Mouse (Mus musculus) bone marrow, adult 2 months (tissue): ENCODE results near the gene Tmprss9.

Experiments used
- CTCF ChIP-seq: fragments of 200-500 bp; IDR thresholded peaks from 2 replicates; pipeline ENCODE4 v1.5.1; 2011; ENCODE audit warnings: low read length, control low read depth; ENCODE audit not compliant: control insufficient read depth, insufficient read depth
- POLR2A ChIP-seq: fragments of 200-500 bp; IDR thresholded peaks from 2 replicates; pipeline ENCODE4 v1.6.1; 2011; ENCODE audit warnings: low read depth, mild to moderate bottlenecking, control low read depth, low read length, borderline replicate concordance; ENCODE audit not compliant: control insufficient read depth

DNA sequence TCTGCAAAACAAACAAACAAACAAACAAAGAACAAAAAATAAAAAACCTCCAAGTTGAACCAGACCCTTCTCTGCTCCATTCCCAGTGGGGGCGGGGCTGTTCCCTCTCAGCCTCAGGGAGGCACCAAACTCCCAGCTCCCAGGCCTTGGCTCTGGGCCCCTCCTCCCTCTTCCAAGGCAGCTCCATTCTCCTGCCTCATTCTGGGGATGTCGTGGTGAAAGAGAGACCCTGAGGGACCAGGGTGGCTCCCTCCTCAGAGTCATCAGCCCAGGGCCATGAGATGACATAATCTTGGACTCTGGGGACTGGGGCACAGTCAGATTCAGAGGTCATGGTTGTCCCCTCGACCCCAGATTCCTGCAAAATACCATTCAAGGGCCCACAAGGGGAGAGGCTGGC, 4.9 kb downstream of the Tmprss9 start:
- TF ChIP-seq POLR2A (no peak), CTCF (no peak)
